Mouse (Mus musculus): ENCODE measurements around the gene Hhex.

DNA sequence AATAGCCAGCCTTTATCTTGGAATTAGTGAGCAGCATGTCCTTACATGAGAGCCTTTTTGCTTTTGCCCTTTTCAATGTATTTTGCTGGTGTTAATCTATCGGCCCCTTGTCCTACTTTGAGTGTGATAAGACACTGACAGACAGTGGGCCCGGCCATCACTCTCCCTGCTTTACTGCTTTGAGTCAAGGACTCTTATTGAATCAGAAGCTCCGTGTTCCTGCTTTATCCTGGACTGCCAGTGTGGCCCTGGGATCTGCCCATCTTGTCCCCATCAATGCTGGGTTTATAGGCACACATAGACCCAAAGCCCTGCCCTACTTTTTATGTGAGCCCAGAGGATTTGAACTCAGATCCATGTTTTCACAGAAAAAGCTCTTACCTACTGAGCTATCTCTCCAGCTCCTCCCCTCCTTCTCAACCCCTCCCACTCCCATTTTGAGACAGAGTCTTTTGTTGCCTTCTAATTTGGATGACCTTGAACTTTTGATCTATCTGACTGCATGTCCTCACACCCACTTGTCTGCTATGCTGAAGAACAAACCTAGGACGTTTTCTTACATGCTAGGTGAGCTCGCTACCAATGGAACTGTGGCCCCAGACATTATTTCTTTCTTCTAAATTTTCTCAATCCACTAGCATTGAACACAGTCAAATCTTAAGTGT lies 53.3 kb downstream of the Hhex start:
- TF ChIP-seq POLR2A (IDR thresholded peaks at IDR 0.05; ENCODE audit: borderline replicate concordance, low read depth, low read length) (no peak), CTCF (IDR thresholded peaks at IDR 0.05; ENCODE audit: low read depth, low read length) (no peak)

Measured in bone marrow macrophage, adult 2 months (primary cell).